Mouse (Mus musculus) neural tube, embryonic 15.5 days (tissue): ENCODE data around the gene Bax. TPM values are rescaled to one million over a fixed set of nuclear protein-coding genes. Genes with fewer than 3 reads are reported as not detected.
A peak's percentile ranks its signal among the peaks of the same experiment; 100 is the strongest.
"Not testable (repeated sequence)": the region's sequence is repeated elsewhere in the genome, so short reads cannot be mapped to it uniquely, and the experiment has no call there.

ENCODE experiments used
- ATAC-seq: fragments of 200-750 bp; cut with Nextera tagmentation; 2 replicates; pipeline ENCODE4 v1.8.0; 2017; ENCODE audit warnings: mild to moderate bottlenecking, moderate TSS enrichment, moderate library complexity; ENCODE audit not compliant: low FRiP score
- H3K27ac ChIP-seq: fragments of 300-500 bp; sonication (generic); replicated peaks from 2 replicates; pipeline ENCODE4 v1.5.1; 2015; ENCODE audit warnings: mild to moderate bottlenecking, inconsistent platforms
- H3K27me3 ChIP-seq: fragments of 300-500 bp; sonication (generic); replicated peaks from 2 replicates; pipeline ENCODE4 v1.6.1; 2015; ENCODE audit warnings: inconsistent platforms
- H3K36me3 ChIP-seq: fragments of 300-500 bp; sonication (generic); 2 replicates; pipeline ENCODE4 v1.6.1; 2015; ENCODE audit warnings: inconsistent platforms
- H3K4me1 ChIP-seq: fragments of 300-500 bp; sonication (generic); 2 replicates; pipeline ENCODE4 v1.6.1; 2015; ENCODE audit warnings: inconsistent platforms
- H3K4me2 ChIP-seq: fragments of 300-500 bp; sonication (generic); 2 replicates; pipeline ENCODE4 v1.6.1; 2015; ENCODE audit warnings: inconsistent platforms, mild to moderate bottlenecking, moderate library complexity
- H3K4me3 ChIP-seq: fragments of 300-500 bp; sonication (generic); replicated peaks from 2 replicates; pipeline ENCODE4 v1.5.1; 2015; ENCODE audit warnings: mild to moderate bottlenecking, inconsistent platforms
- H3K9ac ChIP-seq: fragments of 300-500 bp; sonication (generic); replicated peaks from 2 replicates; pipeline ENCODE4 v1.6.1; 2015; ENCODE audit warnings: mild to moderate bottlenecking, inconsistent platforms
- H3K9me3 ChIP-seq: fragments of 300-500 bp; sonication (generic); replicated peaks from 2 replicates; pipeline ENCODE4 v1.6.1; 2016; ENCODE audit warnings: inconsistent platforms
- WGBS: fragments of 180-500 bp; shearing (Covaris S2); methylation state at CpG from one replicate; pipeline ENCODE4 v1.1.7; 2015; ENCODE audit warnings: mixed read lengths; 5-methylcytosine and 5-hydroxymethylcytosine counted together
- polyA plus RNA-seq: library from polyadenylated mRNA; unstranded; fragments of >200 nt; fragmentation: Nextera tagmentation; extraction: Ambion mirVana; gene quantifications from 2 replicates; pipeline ENCODE4 v1.2.1, GENCODE M21; 2015

Gene Bax
- polyA plus RNA-seq, 1 experiment from 2014 or later, result 236 TPM

DNA sequence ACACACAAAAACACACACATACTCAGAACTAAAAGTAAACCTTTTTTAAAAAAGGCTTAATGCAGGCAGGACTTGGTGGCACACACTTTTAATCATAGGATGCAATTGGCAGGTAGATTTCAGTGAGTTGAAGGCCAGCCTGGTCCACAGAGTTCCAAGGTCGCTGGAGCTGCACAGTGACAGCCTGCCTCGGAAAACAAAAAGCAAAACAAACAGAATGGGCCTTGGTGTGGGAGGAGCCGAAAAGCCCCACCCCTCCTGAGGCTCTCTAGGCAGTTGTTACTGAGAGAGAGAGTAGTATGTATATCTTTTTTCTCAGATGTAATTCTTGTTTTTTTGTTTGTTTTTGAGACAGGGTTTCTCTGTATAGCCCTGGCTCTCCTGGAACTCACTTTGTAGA is 24.6 kb upstream of the Bax start:
- ATAC-seq, result no peak
- Histone ChIP-seq H3K27ac (0 out of 2 replicates have a peak overlapping the region, but pooled peaks have one; percentile 1), H3K9ac (no peak overlapping the region), H3K36me3 (peaks cover 39% of the 10 kb centered on the region), H3K4me1 (peaks cover 37% of the 10 kb centered on the region), H3K9me3 (no peaks in the 10 kb centered on the region), H3K4me3 (no peak overlapping the region), H3K27me3 (no peaks in the 10 kb centered on the region), H3K4me2 (no peak overlapping the region)
- WGBS, result 12% methylated on average over 3 of the region's 3 CpGs

DNA sequence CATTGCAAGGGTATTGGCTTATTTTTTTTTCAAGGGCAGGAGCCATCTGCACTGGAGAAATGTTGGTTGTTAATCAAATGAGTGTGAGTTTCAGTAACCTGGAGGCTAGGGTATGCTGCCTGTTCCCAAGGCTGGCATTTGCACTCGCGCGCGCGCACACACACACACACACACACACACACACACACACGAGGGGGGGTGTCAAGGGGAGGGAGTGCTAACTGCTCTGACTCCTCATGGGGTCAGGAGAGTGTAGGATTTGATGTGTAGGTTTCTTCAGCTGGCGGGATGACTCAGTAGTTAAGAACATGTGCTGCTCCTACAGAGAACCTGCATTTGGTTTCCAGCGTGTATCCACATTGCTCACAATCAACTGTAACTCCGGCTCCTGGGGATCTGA is 24.1 kb upstream of the Bax start:
- Histone ChIP-seq H3K4me3 (no peak overlapping the region), H3K27ac (0 out of 2 replicates have a peak overlapping the region, but pooled peaks have one; percentile 1), H3K4me1 (peaks cover 37% of the 10 kb centered on the region), H3K4me2 (no peak overlapping the region), H3K9me3 (no peaks in the 10 kb centered on the region), H3K27me3 (no peaks in the 10 kb centered on the region), H3K36me3 (peaks cover 35% of the 10 kb centered on the region), H3K9ac (no peak overlapping the region)
- ATAC-seq, result no peak
- 25% methylated on average over 9 of the region's 9 CpGs for WGBS

DNA sequence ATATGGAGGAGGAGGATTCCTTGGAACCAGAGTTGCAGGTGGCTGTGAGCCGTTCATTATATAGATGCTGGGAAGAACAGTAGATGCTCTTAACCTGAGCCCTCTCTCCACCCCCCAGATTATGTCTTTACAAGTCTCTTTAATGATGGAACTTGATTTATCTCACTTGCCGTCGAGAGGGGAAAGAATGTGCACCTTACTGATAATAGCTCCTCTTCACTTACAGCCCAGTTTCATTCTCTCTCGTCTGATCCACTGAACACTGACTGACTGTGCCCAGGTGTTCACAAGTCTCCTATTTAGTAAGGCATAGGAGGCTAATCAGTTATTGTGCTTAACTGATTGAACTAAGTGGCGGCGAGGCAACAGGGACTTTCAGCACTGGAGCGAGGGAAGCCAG is 22.9 kb upstream of the Bax start:
- Histone ChIP-seq H3K4me2 (no peak overlapping the region), H3K27ac (no peak overlapping the region)
- WGBS, result 63% methylated on average over 7 of the region's 7 CpGs

DNA sequence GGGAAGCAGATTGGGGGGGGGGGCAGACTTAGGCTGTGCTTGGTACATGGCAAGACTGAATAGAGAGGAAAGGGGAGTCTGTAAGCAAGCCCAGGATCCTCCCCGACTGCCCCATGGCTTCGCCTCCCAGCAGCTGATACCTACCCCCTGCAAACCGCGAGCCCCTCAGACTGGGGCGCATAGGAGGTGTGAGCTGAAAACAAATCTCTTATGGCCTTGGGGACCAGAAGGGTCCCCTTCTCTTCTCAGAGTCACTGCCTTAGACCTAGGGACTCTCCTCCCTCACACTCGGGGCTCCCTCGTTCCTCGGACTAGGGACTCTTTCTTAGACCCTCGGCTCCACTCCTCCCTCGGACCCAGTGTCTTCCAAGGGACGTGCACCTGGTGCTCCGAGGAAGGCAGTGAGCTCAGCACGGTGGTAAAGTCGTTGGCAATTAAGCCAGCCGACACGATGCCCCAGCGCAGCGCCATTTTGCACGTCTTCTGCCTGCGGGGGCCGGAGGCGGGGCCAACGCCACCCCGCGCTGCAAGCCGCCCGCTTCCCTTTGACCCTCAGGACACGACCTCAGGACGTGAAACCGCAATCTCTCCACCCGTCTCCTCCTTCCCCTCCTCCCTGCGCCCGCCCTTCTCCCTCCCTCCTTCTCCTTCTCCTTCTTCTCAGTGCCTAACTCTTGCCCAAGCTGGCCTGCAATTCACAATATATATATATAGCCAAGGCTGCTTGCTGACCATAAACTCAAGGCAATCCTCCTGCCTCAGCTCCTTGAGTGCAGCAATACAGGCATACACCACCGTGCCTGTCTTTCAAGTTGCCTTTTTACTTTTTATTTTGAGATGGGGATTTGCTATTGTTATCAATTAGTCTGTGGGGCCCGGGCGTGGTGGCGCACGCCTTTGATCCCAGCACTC is 21.9 kb upstream of the Bax start, which contains the start of gene Dhdh:
TSS of gene Dhdh (minus strand) at position 513 of the 912 bp plus-strand sequence.
- Histone ChIP-seq H3K36me3 (peaks cover 13% of the 10 kb centered on the region), H3K9me3 (no peaks in the 10 kb centered on the region), H3K4me2 (peak within 1 kb of the TSS; percentile 62), H3K9ac (peak within 1 kb of the TSS; percentile 24), H3K27ac (peak within 1 kb of the TSS; percentile 83), H3K4me1 (peaks cover 37% of the 10 kb centered on the region), H3K4me3 (peak within 1 kb of the TSS; percentile 40), H3K27me3 (no peaks in the 10 kb centered on the region)
- WGBS, result 8% methylated on average over 38 of the region's 38 CpGs
- ATAC-seq, result peak; percentile 74

More for the DNA sequence above, 22.9 kb upstream of the Bax start:
- Histone ChIP-seq H3K36me3 (peaks cover 23% of the 10 kb centered on the region), H3K27me3 (no peaks in the 10 kb centered on the region), H3K9ac (no peak overlapping the region), H3K4me3 (no peak overlapping the region), H3K9me3 (no peaks in the 10 kb centered on the region), H3K4me1 (peaks cover 37% of the 10 kb centered on the region)
- no peak for ATAC-seq

DNA sequence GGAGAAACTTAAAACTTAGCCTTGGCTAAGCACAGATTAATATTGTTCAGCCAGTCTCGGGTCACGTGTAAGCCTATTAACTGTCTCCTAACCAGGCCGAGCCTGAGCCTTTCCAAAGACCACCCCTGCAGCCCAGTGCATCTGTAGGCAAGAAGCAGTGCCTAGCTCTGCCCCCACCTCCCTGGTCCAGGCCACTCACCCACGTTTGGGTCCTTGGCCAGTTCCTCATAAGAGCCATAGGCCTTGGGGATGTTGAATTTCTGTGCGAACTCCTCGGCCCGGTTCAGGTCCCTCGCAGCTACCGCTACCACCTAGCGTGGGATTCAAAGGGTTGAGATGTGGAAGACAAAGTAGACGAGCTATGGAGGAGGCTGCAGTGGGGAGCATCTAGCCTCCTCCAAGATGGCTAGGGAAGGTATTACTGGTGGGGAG is 21.2 kb upstream of the Bax start:
- H3K4me3 ChIP-seq, result peak overlapping the region; percentile 40
- peak overlapping the region; percentile 83 for H3K27ac ChIP-seq
- H3K4me1 ChIP-seq, result peaks cover 37% of the 10 kb centered on the region
- H3K27me3 ChIP-seq, result no peaks in the 10 kb centered on the region
- peak; percentile 68 for ATAC-seq
- H3K36me3 ChIP-seq, result peaks cover 6% of the 10 kb centered on the region
- peak overlapping the region; percentile 62 for H3K4me2 ChIP-seq
- peak overlapping the region; percentile 24; the same call in 1 of the 2 replicates for H3K9ac ChIP-seq
- H3K9me3 ChIP-seq, result no peaks in the 10 kb centered on the region
- 27% methylated on average over 11 of the region's 11 CpGs for WGBS

DNA sequence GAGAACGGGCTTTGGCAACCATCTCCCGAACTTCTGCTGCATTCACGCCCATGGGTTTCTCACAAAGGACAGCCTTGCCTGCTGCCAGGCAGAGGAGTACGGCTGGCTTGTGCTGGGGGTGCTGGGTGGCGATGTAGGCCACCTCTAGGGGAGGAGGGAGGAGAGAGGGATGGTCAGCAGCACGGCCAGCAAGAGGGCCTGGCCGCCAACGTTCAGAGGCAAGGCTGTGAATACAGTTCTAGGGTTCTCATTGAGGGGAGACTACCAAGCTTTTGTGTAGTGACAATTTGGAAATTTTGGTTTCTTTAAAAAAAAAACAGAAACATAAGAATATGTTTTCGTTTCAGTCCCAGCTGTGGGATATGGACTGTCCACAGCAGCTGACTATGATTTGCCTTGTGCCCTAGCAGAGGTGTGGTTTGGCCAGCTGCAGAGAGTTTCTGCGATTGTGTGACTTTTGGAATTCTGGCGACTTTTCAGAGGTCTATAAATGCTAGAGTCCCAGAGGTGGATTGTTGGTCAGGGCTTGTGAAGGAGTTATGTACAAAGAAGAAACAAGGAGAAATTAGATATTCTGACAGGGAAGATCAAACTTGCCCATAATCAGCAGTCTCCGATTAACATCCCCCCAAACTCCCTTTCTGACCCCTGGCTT is 20.2 kb upstream of the Bax start, which contains the start of gene Gm45808:
TSS of gene Gm45808 (minus strand) at position 51 of the 655 bp plus-strand sequence.
- H3K4me2 ChIP-seq, result no peak within 1 kb of the TSS
- ATAC-seq, result no peak
- H3K27ac ChIP-seq, result peak within 1 kb of the TSS; percentile 83; the same call in 1 of the 2 replicates
- H3K9ac ChIP-seq, result no peak within 1 kb of the TSS
- H3K9me3 ChIP-seq, result no peaks in the 10 kb centered on the region
- no peak within 1 kb of the TSS for H3K4me3 ChIP-seq
- no peaks in the 10 kb centered on the region for H3K27me3 ChIP-seq
- peaks cover 37% of the 10 kb centered on the region for H3K4me1 ChIP-seq
- WGBS, result 83% methylated on average over 12 of the region's 12 CpGs
- 0 out of 2 replicates have a peak, but pooled peaks cover 2% of the 10 kb centered on the region for H3K36me3 ChIP-seq

DNA sequence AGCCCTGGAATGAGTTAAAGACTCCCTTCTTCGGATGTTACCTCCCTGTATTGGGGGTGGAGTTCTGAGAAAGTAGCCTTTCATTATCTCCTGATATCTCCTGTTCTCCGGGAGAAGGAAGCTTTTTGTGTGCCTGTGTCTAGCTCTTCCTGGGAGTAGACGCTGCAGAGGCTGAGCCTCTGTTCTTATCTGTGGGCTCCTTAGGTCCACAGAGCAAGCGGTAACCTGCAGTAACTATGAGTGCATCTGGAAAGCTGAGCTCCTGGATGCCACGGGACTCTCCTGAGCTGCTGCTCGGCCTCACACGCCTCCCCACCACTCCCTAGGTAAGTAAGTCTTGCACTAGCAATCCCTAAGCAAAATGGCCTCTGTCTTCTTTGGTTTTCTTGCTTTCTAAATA is 19.5 kb upstream of the Bax start:
- no peaks in the 10 kb centered on the region for H3K36me3 ChIP-seq
- H3K4me3 ChIP-seq, result no peak overlapping the region
- no peaks in the 10 kb centered on the region for H3K27me3 ChIP-seq
- peaks cover 33% of the 10 kb centered on the region for H3K4me1 ChIP-seq
- no peak overlapping the region for H3K9ac ChIP-seq
- whole genome bisulfite sequencing, result 84% methylated on average over 7 of the region's 7 CpGs
- no peak for ATAC-seq
- H3K27ac ChIP-seq, result no peak overlapping the region
- H3K4me2 ChIP-seq, result no peak overlapping the region
- no peaks in the 10 kb centered on the region for H3K9me3 ChIP-seq

DNA sequence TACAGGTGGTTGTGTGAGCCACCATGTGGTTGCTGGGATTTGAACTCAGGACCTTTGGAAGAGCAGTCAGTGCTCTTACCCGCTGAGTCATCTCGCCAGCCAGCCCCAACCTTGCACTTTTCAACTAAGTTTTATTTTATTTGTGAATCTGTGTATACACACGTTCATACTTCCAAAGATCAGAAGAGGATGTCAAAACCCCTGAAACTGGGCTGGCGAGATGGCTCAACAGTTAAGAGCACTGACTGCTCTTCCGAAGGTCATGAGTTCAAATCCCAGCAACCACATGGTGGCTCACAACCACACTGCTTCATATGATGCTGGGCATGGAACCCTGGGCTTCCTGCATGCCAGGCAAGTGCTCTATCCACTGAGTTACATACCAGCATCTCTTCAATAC is 18.3 kb upstream of the Bax start:
- not testable (repeated sequence) for ATAC-seq, H3K27ac ChIP-seq, H3K9ac ChIP-seq, H3K27me3 ChIP-seq, H3K4me2 ChIP-seq, H3K9me3 ChIP-seq, H3K36me3 ChIP-seq, H3K4me3 ChIP-seq
- 97% methylated on average over 5 of the region's 5 CpGs for WGBS
- peaks cover 22% of the 10 kb centered on the region for H3K4me1 ChIP-seq

DNA sequence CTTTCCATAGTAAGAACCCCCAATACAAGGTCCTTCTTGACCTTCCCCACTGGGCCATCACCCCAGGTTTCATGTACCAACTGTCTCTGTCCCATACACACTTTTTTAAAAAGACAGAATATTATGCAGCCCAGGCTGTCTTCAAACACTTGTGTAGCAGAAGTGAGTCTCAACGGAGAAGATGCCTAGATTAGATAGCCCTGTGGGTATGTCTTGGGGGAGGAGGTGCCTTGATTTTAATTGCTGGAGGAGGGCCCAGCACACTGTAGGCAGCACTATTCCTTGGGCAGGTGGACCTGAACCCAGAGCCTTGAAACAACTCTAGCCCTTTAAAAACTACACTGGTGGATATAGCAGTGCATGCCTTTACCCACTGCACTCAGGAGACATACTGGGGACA is 15.5 kb upstream of the Bax start:
- Histone ChIP-seq H3K27me3 (no peaks in the 10 kb centered on the region), H3K9me3 (no peaks in the 10 kb centered on the region), H3K27ac (no peak overlapping the region), H3K4me1 (0 out of 2 replicates have a peak, but pooled peaks cover 1% of the 10 kb centered on the region), H3K36me3 (no peaks in the 10 kb centered on the region), H3K9ac (no peak overlapping the region), H3K4me3 (no peak overlapping the region), H3K4me2 (no peak overlapping the region)
- WGBS, result 91% methylated on average over 1 of the region's 1 CpGs
- no peak for ATAC-seq

DNA sequence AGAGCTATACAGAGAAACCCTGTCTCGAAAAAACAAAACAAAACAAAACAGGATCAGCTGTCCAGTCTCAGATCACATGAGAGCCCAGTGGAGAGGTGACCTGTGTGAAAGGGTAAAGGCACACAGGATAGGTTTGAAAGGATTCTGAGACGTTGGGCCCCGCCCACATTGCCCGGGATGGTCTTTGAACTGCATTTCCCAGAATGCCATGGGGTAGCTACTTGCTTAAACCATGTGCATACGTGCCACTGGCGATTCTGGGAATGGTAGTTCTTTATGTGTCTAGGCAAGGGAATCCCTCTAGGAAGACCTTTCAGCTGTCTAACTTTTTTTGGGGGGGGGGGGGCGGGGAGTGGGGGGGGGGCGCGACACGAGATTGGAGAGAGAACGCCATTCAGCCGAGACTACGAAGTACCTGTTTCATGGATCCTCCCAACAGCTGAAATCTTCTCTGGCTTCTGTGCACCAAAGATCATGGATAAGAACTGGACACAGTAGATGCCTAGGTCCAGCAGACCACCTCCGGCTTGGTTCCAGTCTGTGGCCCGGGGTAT is 14.8 kb upstream of the Bax start, which contains the start of gene Tulp2:
TSS of gene Tulp2 (plus strand) at position 504 of the 554 bp plus-strand sequence.
- Histone ChIP-seq H3K27ac (no peak within 1 kb of the TSS), H3K9me3 (no peaks in the 10 kb centered on the region), H3K4me1 (0 out of 2 replicates have a peak, but pooled peaks cover 2% of the 10 kb centered on the region), H3K4me2 (no peak within 1 kb of the TSS), H3K4me3 (no peak within 1 kb of the TSS), H3K27me3 (no peaks in the 10 kb centered on the region), H3K36me3 (no peaks in the 10 kb centered on the region), H3K9ac (no peak within 1 kb of the TSS)
- 55% methylated on average over 15 of the region's 15 CpGs for WGBS
- peak; percentile 73 for ATAC-seq

DNA sequence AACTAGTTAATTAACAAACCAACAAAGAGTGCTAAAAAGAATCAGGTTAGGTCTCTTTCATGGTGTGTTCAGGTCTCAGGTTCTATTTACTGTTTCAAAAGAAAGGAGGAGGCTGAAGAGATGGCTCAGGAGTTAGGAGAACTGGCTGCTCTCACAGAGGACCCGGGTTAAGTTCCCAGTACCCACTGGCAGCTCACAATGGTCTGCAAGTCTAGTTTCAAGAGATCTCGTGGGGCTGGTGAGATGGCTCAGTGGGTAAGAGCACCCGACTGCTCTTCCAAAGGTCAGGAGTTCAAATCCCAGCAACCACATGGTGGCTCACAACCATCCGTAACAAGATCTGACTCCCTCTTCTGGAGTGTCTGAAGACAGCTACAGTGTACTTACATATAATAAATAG is 13.6 kb upstream of the Bax start:
- not testable (repeated sequence) for H3K4me3 ChIP-seq, H3K27ac ChIP-seq, H3K4me1 ChIP-seq, H3K9me3 ChIP-seq, ATAC-seq, H3K4me2 ChIP-seq, H3K27me3 ChIP-seq, H3K9ac ChIP-seq, H3K36me3 ChIP-seq
- WGBS, result 68% methylated on average over 4 of the region's 4 CpGs
